ENCODE assay signal across 22 mouse cellular contexts in genomic region chr5:121967520-121967919, GRCm38 (mm10).
DNase-seq lines count a peak whose midpoint lies in the region; ATAC-seq lines count a peak whose summit lies in the region.
"Had no signal": no experiment of that assay in that cellular context is flagged by ENCODE, and none has a peak within 500 bp of the region (broad histone marks: within the 10 kb centered on the region; RNA-seq: fewer than 3 reads in every experiment).

No protein-coding gene starts in this region.

- H3K4me1 ChIP-seq in forebrain, embryonic 13.5 days, result peaks cover 51% of the 10 kb centered on the region
- peaks cover 23% of the 10 kb centered on the region for H3K4me1 ChIP-seq in forebrain, embryonic 14.5 days (ENCODE audit: control insufficient read depth, insufficient read depth, low read length)
- H3K4me1 ChIP-seq in kidney, embryonic 15.5 days, result peaks cover 47% of the 10 kb centered on the region
- peaks cover 44% of the 10 kb centered on the region for H3K4me1 ChIP-seq in limb, embryonic 10.5 days

- no peak for DNase-seq in forebrain, embryonic 14.5 days (ENCODE audit: low spot score)
- DNase-seq in frontal cortex, postnatal 14 days (ENCODE audit: low spot score in 2 of 2), result no peak
- DNase-seq in kidney, adult 9 months, result no peak
- no peak for DNase-seq in limb, embryonic 10.5 days (ENCODE audit: low spot score)
- DNase-seq: B cell, adult 2 months; cerebellum, adult 11 months; cerebellum, adult 8-10 months; cerebellum, postnatal 14 days; gastrocnemius, postnatal 10 days; heart, adult 18-20 months; heart, postnatal 10 days; kidney, adult 2 months had no signal

- H3K36me3 ChIP-seq in forebrain, embryonic 13.5 days (ENCODE audit: poor library complexity, severe bottlenecking), result no peaks in the 10 kb centered on the region
- no peaks in the 10 kb centered on the region for H3K36me3 ChIP-seq in forebrain, embryonic 14.5 days (ENCODE audit: control insufficient read depth, insufficient read depth, low read length)
- 0 out of 2 replicates have a peak, but pooled peaks cover 5% of the 10 kb centered on the region for H3K36me3 ChIP-seq in kidney, embryonic 15.5 days
- H3K36me3 ChIP-seq in limb, embryonic 10.5 days, result no peaks in the 10 kb centered on the region
- H3K36me3 ChIP-seq: embryonic facial prominence, embryonic 15.5 days; G1E; intestine, embryonic 15.5 days had no signal

- WGBS in forebrain, embryonic 13.5 days, result 85% methylated on average over 5 of the region's 5 CpGs
- WGBS in forebrain, embryonic 14.5 days, result 77% methylated on average over 5 of the region's 5 CpGs
- WGBS in kidney, embryonic 15.5 days, result 69% methylated on average over 5 of the region's 5 CpGs
- 83% methylated on average over 5 of the region's 5 CpGs for WGBS in limb, embryonic 10.5 days

- no peak overlapping the region for H3K9ac ChIP-seq in forebrain, embryonic 13.5 days
- no peak overlapping the region for H3K9ac ChIP-seq in forebrain, embryonic 14.5 days (ENCODE audit: low read length)
- no peak overlapping the region for H3K9ac ChIP-seq in kidney, embryonic 15.5 days
- H3K9ac ChIP-seq: embryonic facial prominence, embryonic 15.5 days; hindbrain, embryonic 14.5 days; intestine, embryonic 15.5 days had no signal

- peak overlapping the region; percentile 48 for H3K27ac ChIP-seq in forebrain, embryonic 13.5 days
- H3K27ac ChIP-seq in forebrain, embryonic 14.5 days (ENCODE audit: low read depth, low read length), result no peak overlapping the region; the same call in 1 of the 2 replicates
- H3K27ac ChIP-seq in kidney, embryonic 15.5 days, result peak overlapping the region; percentile 77
- peak overlapping the region; percentile 77; the same call in 1 of the 2 replicates for H3K27ac ChIP-seq in limb, embryonic 10.5 days
- H3K27ac ChIP-seq: embryonic facial prominence, embryonic 15.5 days; hindbrain, embryonic 14.5 days; intestine, embryonic 15.5 days had no signal

- ATAC-seq in forebrain, embryonic 13.5 days, result no peak
- ATAC-seq in forebrain, embryonic 14.5 days, result no peak
- ATAC-seq in frontal cortex, adult (ENCODE audit: low TSS enrichment), result 0 out of 2 replicates have a peak, but pooled peaks have one; percentile 25
- ATAC-seq in kidney, embryonic 15.5 days (replicated peaks; ENCODE audit: low FRiP score), result 0 out of 2 replicates have a peak, but pooled peaks have one; percentile 12
- ATAC-seq: CD4-positive, CD25-positive, alpha-beta regulatory T cell, adult 4 months had no signal

- H3K4me3 ChIP-seq in forebrain, embryonic 13.5 days, result no peak overlapping the region
- no peak overlapping the region for H3K4me3 ChIP-seq in forebrain, embryonic 14.5 days (ENCODE audit: low read depth, low read length)
- H3K4me3 ChIP-seq in kidney, embryonic 15.5 days (replicated peaks), result no peak overlapping the region
- no peak overlapping the region for H3K4me3 ChIP-seq in limb, embryonic 10.5 days
- H3K4me3 ChIP-seq: embryonic facial prominence, embryonic 15.5 days; erythroblast, embryonic 14.5 days; hindbrain, embryonic 10.5 days; intestine, embryonic 15.5 days had no signal

- 0 out of 2 replicates have a peak, but pooled peaks cover 5% of the 10 kb centered on the region for H3K9me3 ChIP-seq in forebrain, embryonic 13.5 days (replicated peaks)
- no peaks in the 10 kb centered on the region for H3K9me3 ChIP-seq in forebrain, embryonic 14.5 days (replicated peaks; ENCODE audit: control insufficient read depth, low read length)
- H3K9me3 ChIP-seq in kidney, embryonic 15.5 days (replicated peaks), result no peaks in the 10 kb centered on the region
- H3K9me3 ChIP-seq in limb, embryonic 10.5 days (replicated peaks), result no peaks in the 10 kb centered on the region
- H3K9me3 ChIP-seq: embryonic facial prominence, embryonic 15.5 days; G1E; intestine, embryonic 15.5 days had no signal

- H3K27me3 ChIP-seq in forebrain, embryonic 13.5 days, result no peaks in the 10 kb centered on the region
- no peaks in the 10 kb centered on the region for H3K27me3 ChIP-seq in forebrain, embryonic 14.5 days (replicated peaks; ENCODE audit: control insufficient read depth, insufficient read depth, low read length)
- 0 out of 2 replicates have a peak, but pooled peaks cover 7% of the 10 kb centered on the region for H3K27me3 ChIP-seq in kidney, embryonic 15.5 days
- 0 out of 2 replicates have a peak, but pooled peaks cover 4% of the 10 kb centered on the region for H3K27me3 ChIP-seq in limb, embryonic 10.5 days (ENCODE audit: low read depth, poor library complexity, severe bottlenecking)
- H3K27me3 ChIP-seq: embryonic facial prominence, embryonic 15.5 days; intestine, embryonic 15.5 days had no signal

- H3K4me2 ChIP-seq in forebrain, embryonic 13.5 days, result no peak overlapping the region
- no peak overlapping the region for H3K4me2 ChIP-seq in forebrain, embryonic 14.5 days (ENCODE audit: low read length)
- H3K4me2 ChIP-seq in kidney, embryonic 15.5 days, result no peak overlapping the region
- H3K4me2 ChIP-seq: embryonic facial prominence, embryonic 15.5 days; hindbrain, embryonic 14.5 days had no signal

Comparison
In these comparisons a context has a peak if more than half of its experiments do, and no peak if none do; other contexts are left out.
1. ATAC-seq: peak in frontal cortex, adult (single experiment) and kidney, embryonic 15.5 days (single experiment); none in forebrain, embryonic 13.5 days (single experiment) and forebrain, embryonic 14.5 days (single experiment).